Comparison of ENCODE assay signal across 9 mouse cellular contexts in genomic region chr12:99215521-99216255, GRCm38 (mm10).
A peak's percentile ranks its signal among the peaks of the same experiment; 100 is the strongest.
DNase-seq lines count a peak whose midpoint lies in the region; ATAC-seq lines count a peak whose summit lies in the region.
"Had no signal": no experiment of that assay in that cellular context is flagged by ENCODE, and none has a peak within 500 bp of the region (broad histone marks: within the 10 kb centered on the region; RNA-seq: fewer than 3 reads in every experiment).

No protein-coding gene starts in this region.

- peaks cover 77% of the 10 kb centered on the region for H3K4me1 ChIP-seq in midbrain, embryonic 10.5 days
- peaks cover 40% of the 10 kb centered on the region for H3K4me1 ChIP-seq in midbrain, embryonic 11.5 days (ENCODE audit: control insufficient read depth, insufficient read depth, low read length)
- 0 out of 2 replicates have a peak, but pooled peaks cover 9% of the 10 kb centered on the region for H3K4me1 ChIP-seq in stomach, embryonic 14.5 days (ENCODE audit: control insufficient read depth, insufficient read depth, low read length)

- no peak for ATAC-seq in midbrain, embryonic 11.5 days (ENCODE audit: low FRiP score)
- 0 out of 2 replicates have a peak, but pooled peaks have one; percentile 56 for ATAC-seq in stomach, embryonic 14.5 days (ENCODE audit: insufficient number of reproducible peaks, insufficient read depth, low FRiP score, low read depth)

- H3K4me2 ChIP-seq in midbrain, embryonic 11.5 days, result no peak overlapping the region
- H3K4me2 ChIP-seq in stomach, embryonic 14.5 days (replicated peaks; ENCODE audit: low read depth, low read length), result no peak overlapping the region

- H3K4me3 ChIP-seq in midbrain, embryonic 10.5 days, result no peak overlapping the region
- no peak overlapping the region for H3K4me3 ChIP-seq in midbrain, embryonic 11.5 days (ENCODE audit: low read depth, low read length)
- no peak overlapping the region for H3K4me3 ChIP-seq in stomach, embryonic 14.5 days (ENCODE audit: low read depth, low read length)
- H3K4me3 ChIP-seq: erythroblast, embryonic 14.5 days had no signal

- WGBS in midbrain, embryonic 10.5 days, result 79% methylated on average over 11 of the region's 11 CpGs
- 72% methylated on average over 11 of the region's 11 CpGs for WGBS in midbrain, embryonic 11.5 days
- 63% methylated on average over 11 of the region's 11 CpGs for WGBS in stomach, embryonic 14.5 days

- H3K27me3 ChIP-seq in midbrain, embryonic 10.5 days (ENCODE audit: low read depth, poor library complexity, severe bottlenecking), result peaks cover 7% of the 10 kb centered on the region; the same call in 1 of the 2 replicates
- no peaks in the 10 kb centered on the region for H3K27me3 ChIP-seq in midbrain, embryonic 11.5 days (ENCODE audit: control insufficient read depth, insufficient read depth, low read length)
- no peaks in the 10 kb centered on the region for H3K27me3 ChIP-seq in stomach, embryonic 14.5 days (ENCODE audit: control insufficient read depth, insufficient read depth, low read length)

- no peaks in the 10 kb centered on the region for H3K9me3 ChIP-seq in midbrain, embryonic 10.5 days (replicated peaks)
- H3K9me3 ChIP-seq in midbrain, embryonic 11.5 days (ENCODE audit: control insufficient read depth, low read length), result no peaks in the 10 kb centered on the region
- H3K9me3 ChIP-seq in stomach, embryonic 14.5 days (ENCODE audit: control insufficient read depth, low read depth, low read length), result no peaks in the 10 kb centered on the region

- H3K27ac ChIP-seq in midbrain, embryonic 10.5 days (replicated peaks), result peak overlapping the region; percentile 88
- no peak overlapping the region for H3K27ac ChIP-seq in midbrain, embryonic 11.5 days (ENCODE audit: low read depth, low read length)
- no peak overlapping the region for H3K27ac ChIP-seq in stomach, embryonic 14.5 days (ENCODE audit: low read length)

- peaks cover 28% of the 10 kb centered on the region; the same call in 1 of the 2 replicates for H3K36me3 ChIP-seq in midbrain, embryonic 10.5 days
- H3K36me3 ChIP-seq in midbrain, embryonic 11.5 days (ENCODE audit: control insufficient read depth, insufficient read depth, low read length), result no peaks in the 10 kb centered on the region
- H3K36me3 ChIP-seq in stomach, embryonic 14.5 days (ENCODE audit: control insufficient read depth, insufficient read depth, low read length), result no peaks in the 10 kb centered on the region

- DNase-seq in midbrain, embryonic 10.5 days (ENCODE audit: low spot score), result no peak
- no peak for DNase-seq in midbrain, embryonic 11.5 days (ENCODE audit: low spot score, missing footprints)
- DNase-seq in gastrocnemius, postnatal 14 days, result peak; percentile 53
- DNase-seq in kidney, adult 8-10 months, result peak; percentile 30 to 41
- DNase-seq in right cerebral cortex, adult 2 months (ENCODE audit: low spot score in 2 of 2), result no peak
- no peak for DNase-seq in T-cell, adult 2 months (ENCODE audit: low spot score)
- no peak for DNase-seq in spleen, postnatal 36 days (ENCODE audit: low spot score in 2 of 2)

- H3K9ac ChIP-seq in midbrain, embryonic 11.5 days (ENCODE audit: low read length), result no peak overlapping the region
- H3K9ac ChIP-seq in stomach, embryonic 14.5 days (replicated peaks; ENCODE audit: low read depth, low read length), result no peak overlapping the region

- intact Hi-C loops in gastrocnemius, postnatal 14 days (cut with DNase I; ENCODE audit: low total_unique reads), result no loop called here

Comparison
In these comparisons a context has a peak if more than half of its experiments do, and no peak if none do; other contexts are left out.
1. DNase-seq: peak in gastrocnemius, postnatal 14 days (single experiment) and kidney, adult 8-10 months (2 of 2); none in midbrain, embryonic 10.5 days (single experiment), midbrain, embryonic 11.5 days (single experiment), right cerebral cortex, adult 2 months (0 of 2), T-cell, adult 2 months (single experiment) and spleen, postnatal 36 days (0 of 2).